Mouse (Mus musculus) liver, adult 2 months (tissue): ENCODE measurements around the gene Zfp459.
"Not testable (repeated sequence)": the region's sequence is repeated elsewhere in the genome, so short reads cannot be mapped to it uniquely, and the experiment has no call there.

Source experiments
- CTCF ChIP-seq: fragments of 200-500 bp; IDR thresholded peaks from 2 replicates; pipeline ENCODE4 v1.5.1; 2011; ENCODE audit warnings: low read depth, low read length, control low read depth
- POLR2A ChIP-seq: fragments of 200-500 bp; IDR thresholded peaks from 2 replicates; pipeline ENCODE4 v1.6.1; 2011; ENCODE audit warnings: low read length, control low read depth; ENCODE audit not compliant: insufficient read depth; ENCODE audit errors: extremely low read depth

- not testable (repeated sequence) for TF ChIP-seq CTCF, POLR2A
Observed at GRCm38 (mm10) chr13:67375050-67375911, 45.9 kb downstream of the Zfp459 start, which contains the start of the genes Gm28041 and Zfp456.
